Mouse (Mus musculus) testis, adult 2 months (tissue): Measurements from ENCODE around the gene Nolc1. TPM values are rescaled to one million over a fixed set of nuclear protein-coding genes. Genes with fewer than 3 reads are reported as not detected.

Experiments
- H3K27ac ChIP-seq: fragments of 200-500 bp; 2 replicates; pipeline ENCODE4 v1.5.1; 2012; ENCODE audit warnings: low read depth, low read length; ENCODE audit not compliant: control insufficient read depth, insufficient read depth
- H3K27me3 ChIP-seq: fragments of 200-500 bp; 2 replicates; pipeline ENCODE4 v1.6.1; 2012; ENCODE audit warnings: mild to moderate bottlenecking, low read length, moderate library complexity; ENCODE audit not compliant: control insufficient read depth, insufficient read depth
- H3K36me3 ChIP-seq: fragments of 200-500 bp; 2 replicates; pipeline ENCODE4 v1.6.1; 2012; ENCODE audit warnings: mild to moderate bottlenecking, low read length; ENCODE audit not compliant: control insufficient read depth, insufficient read depth
- H3K4me1 ChIP-seq: fragments of 200-500 bp; 2 replicates; pipeline ENCODE4 v1.6.1; 2012; ENCODE audit warnings: low read length; ENCODE audit not compliant: control insufficient read depth, insufficient read depth
- H3K4me3 ChIP-seq: fragments of 200-500 bp; 2 replicates; pipeline ENCODE4 v1.5.1; 2012; ENCODE audit warnings: low read depth, mild to moderate bottlenecking, low read length, moderate library complexity, mixed read lengths; ENCODE audit not compliant: control insufficient read depth
- CTCF ChIP-seq: fragments of 200-500 bp; IDR thresholded peaks from 2 replicates; pipeline ENCODE4 v1.5.1; 2012; ENCODE audit warnings: low read depth, mild to moderate bottlenecking, inconsistent platforms, low read length, moderate library complexity; ENCODE audit not compliant: control insufficient read depth, insufficient read depth, insufficient replicate concordance
- POLR2A ChIP-seq: fragments of 200-500 bp; IDR thresholded peaks from 2 replicates; pipeline ENCODE4 v1.6.1; 2012; ENCODE audit warnings: low read depth, mild to moderate bottlenecking, inconsistent platforms, low read length, moderate library complexity; ENCODE audit not compliant: control insufficient read depth
- polyA plus RNA-seq: library from polyadenylated mRNA; depleted of rRNA; stranded (reverse); fragments of >200 nt; gene quantifications from 2 replicates; pipeline ENCODE4 v1.2.3, GENCODE M21; 2012

The Nolc1 gene
- polyA plus RNA-seq, 1 experiment = 10.8 TPM

GRCm38 (mm10) chr19:46078535-46078934, 2.9 kb downstream of the Nolc1 start:
- no peak for TF ChIP-seq CTCF
- no peak for TF ChIP-seq POLR2A
- Histone ChIP-seq H3K4me1 (peaks cover 5% of the 10 kb centered on the region), H3K27ac (no peak overlapping the region), H3K27me3 (no peaks in the 10 kb centered on the region), H3K36me3 (peaks cover 6% of the 10 kb centered on the region), H3K4me3 (no peak overlapping the region)

- Histone ChIP-seq H3K27ac (no peak overlapping the region), H3K4me1 (peaks cover 7% of the 10 kb centered on the region), H3K4me3 (no peak overlapping the region), H3K36me3 (peaks cover 10% of the 10 kb centered on the region), H3K27me3 (no peaks in the 10 kb centered on the region)
- no peak for TF ChIP-seq CTCF
- no peak for TF ChIP-seq POLR2A
Measured at GRCm38 (mm10) chr19:46085185-46085584, 9.5 kb downstream of the Nolc1 start.

GRCm38 (mm10) chr19:46086337-46086736, 10.7 kb downstream of the Nolc1 start:
- Histone ChIP-seq H3K4me1 (peaks cover 7% of the 10 kb centered on the region), H3K4me3 (no peak overlapping the region), H3K27ac (no peak overlapping the region), H3K36me3 (peaks cover 8% of the 10 kb centered on the region; the same call in 1 of the 2 replicates), H3K27me3 (no peaks in the 10 kb centered on the region)
- TF ChIP-seq CTCF (no peak), POLR2A (no peak)

- H3K4me1 ChIP-seq = peaks cover 7% of the 10 kb centered on the region
- peaks cover 7% of the 10 kb centered on the region; the same call in 1 of the 2 replicates for H3K36me3 ChIP-seq
- no peaks in the 10 kb centered on the region for H3K27me3 ChIP-seq
- no peak overlapping the region for H3K4me3 ChIP-seq
- no peak for TF ChIP-seq POLR2A
- no peak for TF ChIP-seq CTCF
- H3K27ac ChIP-seq = peak overlapping the region; percentile 44; the same call in 1 of the 2 replicates
Measured at GRCm38 (mm10) chr19:46087871-46088270, 12.2 kb downstream of the Nolc1 start.

- H3K27ac ChIP-seq = no peak overlapping the region
- no peak overlapping the region for H3K4me3 ChIP-seq
- H3K4me1 ChIP-seq = peaks cover 7% of the 10 kb centered on the region
- H3K36me3 ChIP-seq = no peaks in the 10 kb centered on the region
- no peak for TF ChIP-seq CTCF
- no peak for TF ChIP-seq POLR2A
- H3K27me3 ChIP-seq = no peaks in the 10 kb centered on the region
Measured at GRCm38 (mm10) chr19:46091641-46092040, 16.0 kb downstream of the Nolc1 start.

- Histone ChIP-seq H3K27ac (no peak overlapping the region), H3K4me3 (no peak overlapping the region), H3K27me3 (no peaks in the 10 kb centered on the region), H3K4me1 (no peaks in the 10 kb centered on the region; the same call in 1 of the 2 replicates), H3K36me3 (no peaks in the 10 kb centered on the region)
- TF ChIP-seq CTCF (no peak), POLR2A (no peak)
Measured at GRCm38 (mm10) chr19:46094144-46094543, 18.5 kb downstream of the Nolc1 start.

GRCm38 (mm10) chr19:46095291-46095690, 19.6 kb downstream of the Nolc1 start:
- H3K27me3 ChIP-seq = no peaks in the 10 kb centered on the region
- no peak for TF ChIP-seq POLR2A
- no peak for TF ChIP-seq CTCF
- H3K36me3 ChIP-seq = no peaks in the 10 kb centered on the region
- no peak overlapping the region for H3K27ac ChIP-seq
- H3K4me3 ChIP-seq = no peak overlapping the region
- no peaks in the 10 kb centered on the region for H3K4me1 ChIP-seq

GRCm38 (mm10) chr19:46096396-46096795, 20.7 kb downstream of the Nolc1 start:
- Histone ChIP-seq H3K27ac (no peak overlapping the region), H3K27me3 (no peaks in the 10 kb centered on the region), H3K36me3 (no peaks in the 10 kb centered on the region), H3K4me3 (no peak overlapping the region), H3K4me1 (no peaks in the 10 kb centered on the region)
- TF ChIP-seq CTCF = no peak
- no peak for TF ChIP-seq POLR2A
